Mouse (Mus musculus): ENCODE measurements around the gene Marveld3.

Marveld3 gene

GRCm38 (mm10) chr8:109903909-109904469 is 58.0 kb downstream of the Marveld3 start:
- DNase-seq (ENCODE audit: low spot score): no peak

GRCm38 (mm10) chr8:109902379-109902778 is 59.6 kb downstream of the Marveld3 start:
- DNase-seq (ENCODE audit: low spot score): no peak

Data from ovary, postnatal 10 days (tissue).